Mouse (Mus musculus) thymus, adult 2 months (tissue): ENCODE results near the gene Hoxc6.

Source experiments
- CTCF ChIP-seq: fragments of 200-500 bp; IDR thresholded peaks from 2 replicates; pipeline ENCODE4 v1.5.1; 2012; ENCODE audit warnings: mild to moderate bottlenecking, control low read depth, low read length, moderate library complexity, borderline replicate concordance; ENCODE audit not compliant: control insufficient read depth, poor library complexity, insufficient read depth; ENCODE audit errors: extremely low read depth
- POLR2A ChIP-seq: fragments of 200-500 bp; IDR thresholded peaks from 2 replicates; pipeline ENCODE4 v1.6.1; 2012; ENCODE audit warnings: mild to moderate bottlenecking, low read length, control low read depth, moderate library complexity; ENCODE audit not compliant: control insufficient read depth, poor library complexity, insufficient read depth; ENCODE audit errors: extremely low read depth

DNA sequence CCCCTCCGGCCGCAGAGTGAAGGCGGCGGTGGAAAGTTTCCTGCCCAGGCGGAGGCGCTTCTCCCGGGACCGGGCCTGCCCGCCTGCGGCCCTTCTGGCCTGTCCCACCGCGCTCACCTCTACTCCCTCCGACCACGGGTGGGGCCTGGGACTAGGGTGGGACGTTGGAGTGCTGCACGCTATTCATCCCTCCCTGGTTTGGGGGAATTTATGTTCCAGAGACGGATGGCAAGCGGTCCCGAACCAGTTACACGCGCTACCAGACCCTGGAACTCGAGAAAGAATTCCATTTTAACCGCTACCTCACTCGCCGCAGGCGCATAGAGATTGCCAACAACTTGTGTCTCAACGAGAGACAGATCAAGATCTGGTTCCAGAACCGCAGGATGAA is 16.9 kb downstream of the Hoxc6 start:
- TF ChIP-seq CTCF (no peak), POLR2A (no peak)
